Mouse (Mus musculus): ENCODE data around the gene Scgb1b17. TPM values are rescaled to one million over a fixed set of nuclear protein-coding genes. Genes with fewer than 3 reads are reported as not detected.

Gene Scgb1b17
- total RNA-seq (2023) = not detected

GRCm38 (mm10) chr7:33063149-33063548 lies at the start of gene Scgb1b17:
TSS of gene Scgb1b17 (plus strand) at chr7:33063449.

DNA sequence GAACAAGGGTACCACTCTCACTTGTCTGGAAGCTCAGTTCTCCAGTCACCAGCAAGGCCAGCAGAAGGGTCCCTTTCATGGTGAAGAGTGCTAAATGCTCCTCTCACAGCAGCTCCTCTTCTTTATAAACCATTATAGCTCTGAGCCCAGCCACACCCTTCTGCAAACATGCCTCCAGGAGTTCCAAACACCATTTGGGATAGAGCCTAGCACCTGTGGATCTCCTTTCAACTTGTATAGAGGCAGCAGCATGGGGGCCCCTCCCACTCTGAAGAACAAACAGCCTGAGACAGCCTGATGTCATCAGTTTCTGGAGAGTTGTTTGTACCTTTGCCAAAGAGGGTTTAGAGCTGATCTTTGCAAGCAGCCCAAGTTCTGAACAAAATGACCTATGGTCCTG lies 6.8 kb upstream of the Scgb1b17 start, which contains the start of gene Scgb2b17:
Scgb2b17 (minus strand) TSS at position 101 of the 400 bp plus-strand sequence.

Other genes with a start within 250 kb of the Scgb1b17 start
- gene Scgb2b15, start 233.8 kb upstream of the Scgb1b17 start, total RNA-seq (2023) = not detected
- not detected for gene Scgb1b15, start 226.9 kb upstream of the Scgb1b17 start, total RNA-seq (2023)
- gene Scgb2b17, start 6.9 kb upstream of the Scgb1b17 start, total RNA-seq (2023) = not detected
- not detected for gene Scgb2b18, start 110.4 kb downstream of the Scgb1b17 start, total RNA-seq (2023)
- gene Scgb1b18, start 122.1 kb downstream of the Scgb1b17 start, total RNA-seq (2023) = not detected
- not detected for gene Scgb2b19, start 216.9 kb downstream of the Scgb1b17 start, total RNA-seq (2023)
- gene Scgb1b19, start 223.8 kb downstream of the Scgb1b17 start, total RNA-seq (2023) = not detected